Mouse (Mus musculus): ENCODE data around the gene C2cd4c. TPM values are rescaled to one million over a fixed set of nuclear protein-coding genes. Genes with fewer than 3 reads are reported as not detected.

C2cd4c gene
- polyA plus RNA-seq, 1 experiment from 2014 or later: not detected

GRCm38 (mm10) chr10:79611296-79611695, 2.5 kb downstream of the C2cd4c start:
- H3K27me3 ChIP-seq: peaks cover 59% of the 10 kb centered on the region
- DNase-seq (no peak), ATAC-seq (ENCODE audit: low read depth) (no peak)
- H3K9ac ChIP-seq: no peak overlapping the region
- H3K4me1 ChIP-seq (replicated peaks): peaks cover 18% of the 10 kb centered on the region
- no peaks in the 10 kb centered on the region for H3K9me3 ChIP-seq (replicated peaks)
- no peaks in the 10 kb centered on the region for H3K36me3 ChIP-seq
- H3K27ac ChIP-seq: no peak overlapping the region
- 28% methylated on average over 5 of the region's 5 CpGs for WGBS (ENCODE audit: insufficient replicate concordance)
- no peak overlapping the region for H3K4me2 ChIP-seq
- no peak overlapping the region for H3K4me3 ChIP-seq (replicated peaks)

- WGBS (ENCODE audit: insufficient replicate concordance): 60% methylated on average over 3 of the region's 3 CpGs
- no peak overlapping the region for H3K27ac ChIP-seq
- H3K9ac ChIP-seq: no peak overlapping the region
- H3K36me3 ChIP-seq: no peaks in the 10 kb centered on the region
- no peak overlapping the region for H3K4me2 ChIP-seq
- peaks cover 49% of the 10 kb centered on the region for H3K27me3 ChIP-seq
- no peaks in the 10 kb centered on the region for H3K9me3 ChIP-seq (replicated peaks)
- no peak for DNase-seq
- H3K4me3 ChIP-seq (replicated peaks): no peak overlapping the region
- peaks cover 18% of the 10 kb centered on the region for H3K4me1 ChIP-seq (replicated peaks)
- no peak for ATAC-seq (ENCODE audit: low read depth)
Measured at GRCm38 (mm10) chr10:79609276-79609675, 4.5 kb downstream of the C2cd4c start.

GRCm38 (mm10) chr10:79607892-79608291, 5.9 kb downstream of the C2cd4c start:
- H3K27me3 ChIP-seq: peaks cover 35% of the 10 kb centered on the region
- H3K9me3 ChIP-seq (replicated peaks): no peaks in the 10 kb centered on the region
- 36% methylated on average over 2 of the region's 2 CpGs for WGBS (ENCODE audit: insufficient replicate concordance)
- H3K9ac ChIP-seq: no peak overlapping the region
- no peak overlapping the region for H3K27ac ChIP-seq
- ATAC-seq (ENCODE audit: low read depth) (no peak), DNase-seq (no peak)
- H3K36me3 ChIP-seq: no peaks in the 10 kb centered on the region
- peaks cover 10% of the 10 kb centered on the region for H3K4me1 ChIP-seq (replicated peaks)
- no peak overlapping the region for H3K4me2 ChIP-seq
- no peak overlapping the region for H3K4me3 ChIP-seq (replicated peaks)

- Histone ChIP-seq H3K9ac (no peak overlapping the region), H3K4me3 (replicated peaks) (no peak overlapping the region), H3K4me2 (no peak overlapping the region), H3K27ac (no peak overlapping the region), H3K9me3 (replicated peaks) (no peaks in the 10 kb centered on the region), H3K36me3 (no peaks in the 10 kb centered on the region), H3K27me3 (peaks cover 21% of the 10 kb centered on the region), H3K4me1 (replicated peaks) (no peaks in the 10 kb centered on the region)
- 44% methylated on average over 4 of the region's 4 CpGs for WGBS (ENCODE audit: insufficient replicate concordance)
- ATAC-seq (ENCODE audit: low read depth): no peak
- DNase-seq: no peak
Measured at GRCm38 (mm10) chr10:79606537-79606936, 7.3 kb downstream of the C2cd4c start.

- no peaks in the 10 kb centered on the region for H3K4me1 ChIP-seq (replicated peaks)
- H3K36me3 ChIP-seq: no peaks in the 10 kb centered on the region
- H3K9ac ChIP-seq: no peak overlapping the region
- no peaks in the 10 kb centered on the region for H3K9me3 ChIP-seq (replicated peaks)
- no peak overlapping the region for H3K27ac ChIP-seq
- DNase-seq (no peak), ATAC-seq (ENCODE audit: low read depth) (no peak)
- no peak overlapping the region for H3K4me2 ChIP-seq
- no peak overlapping the region for H3K4me3 ChIP-seq (replicated peaks)
- 66% methylated on average over 4 of the region's 4 CpGs for whole genome bisulfite sequencing (ENCODE audit: insufficient replicate concordance)
- H3K27me3 ChIP-seq: 0 out of 2 replicates have a peak, but pooled peaks cover 2% of the 10 kb centered on the region
Measured at GRCm38 (mm10) chr10:79597936-79598230, 15.9 kb downstream of the C2cd4c start.

- ATAC-seq (ENCODE audit: low read depth) (0 out of 2 replicates have a peak, but pooled peaks have one; percentile 15), DNase-seq (no peak)
- H3K9ac ChIP-seq: no peak overlapping the region
- no peaks in the 10 kb centered on the region for H3K36me3 ChIP-seq
- no peak overlapping the region for H3K4me2 ChIP-seq
- H3K9me3 ChIP-seq (replicated peaks): no peaks in the 10 kb centered on the region
- no peak overlapping the region for H3K27ac ChIP-seq
- 0 out of 2 replicates have a peak, but pooled peaks cover 2% of the 10 kb centered on the region for H3K27me3 ChIP-seq
- no peaks in the 10 kb centered on the region for H3K4me1 ChIP-seq (replicated peaks)
- no peak overlapping the region for H3K4me3 ChIP-seq (replicated peaks)
- WGBS (ENCODE audit: insufficient replicate concordance): 22% methylated on average over 13 of the region's 13 CpGs
Measured at GRCm38 (mm10) chr10:79597051-79597935, 16.5 kb downstream of the C2cd4c start.

GRCm38 (mm10) chr10:79595590-79595929, 18.3 kb downstream of the C2cd4c start:
- ATAC-seq (ENCODE audit: low read depth) (no peak), DNase-seq (no peak)
- H3K36me3 ChIP-seq: no peaks in the 10 kb centered on the region
- H3K27me3 ChIP-seq: 0 out of 2 replicates have a peak, but pooled peaks cover 2% of the 10 kb centered on the region
- no peak overlapping the region for H3K9ac ChIP-seq
- no peaks in the 10 kb centered on the region for H3K9me3 ChIP-seq (replicated peaks)
- H3K4me1 ChIP-seq (replicated peaks): no peaks in the 10 kb centered on the region
- 45% methylated on average over 8 of the region's 8 CpGs for WGBS (ENCODE audit: insufficient replicate concordance)
- H3K4me3 ChIP-seq (replicated peaks): no peak overlapping the region
- no peak overlapping the region for H3K27ac ChIP-seq
- no peak overlapping the region for H3K4me2 ChIP-seq

- Histone ChIP-seq H3K9me3 (replicated peaks) (no peaks in the 10 kb centered on the region), H3K36me3 (no peaks in the 10 kb centered on the region), H3K9ac (no peak overlapping the region), H3K27me3 (0 out of 2 replicates have a peak, but pooled peaks cover 2% of the 10 kb centered on the region), H3K27ac (no peak overlapping the region), H3K4me1 (replicated peaks) (no peaks in the 10 kb centered on the region), H3K4me2 (no peak overlapping the region), H3K4me3 (replicated peaks) (no peak overlapping the region)
- no peak for ATAC-seq (ENCODE audit: low read depth)
- DNase-seq: no peak
- 13% methylated on average over 17 of the region's 17 CpGs for WGBS (ENCODE audit: insufficient replicate concordance)
Measured at GRCm38 (mm10) chr10:79594872-79595589, 18.8 kb downstream of the C2cd4c start.

- Histone ChIP-seq H3K4me3 (replicated peaks) (no peak overlapping the region), H3K36me3 (no peaks in the 10 kb centered on the region), H3K27ac (no peak overlapping the region), H3K9ac (no peak overlapping the region), H3K9me3 (replicated peaks) (no peaks in the 10 kb centered on the region), H3K27me3 (0 out of 2 replicates have a peak, but pooled peaks cover 2% of the 10 kb centered on the region), H3K4me1 (replicated peaks) (no peaks in the 10 kb centered on the region), H3K4me2 (no peak overlapping the region)
- no peak for ATAC-seq (ENCODE audit: low read depth)
- 22% methylated on average over 6 of the region's 6 CpGs for WGBS (ENCODE audit: insufficient replicate concordance)
- no peak for DNase-seq
Measured at GRCm38 (mm10) chr10:79594111-79594510, 19.7 kb downstream of the C2cd4c start.

GRCm38 (mm10) chr10:79590702-79591101, 23.1 kb downstream of the C2cd4c start:
- no peaks in the 10 kb centered on the region for H3K9me3 ChIP-seq (replicated peaks)
- H3K36me3 ChIP-seq: no peaks in the 10 kb centered on the region
- H3K27ac ChIP-seq: no peak overlapping the region
- H3K9ac ChIP-seq: no peak overlapping the region
- H3K4me3 ChIP-seq (replicated peaks): no peak overlapping the region
- H3K4me1 ChIP-seq (replicated peaks): no peaks in the 10 kb centered on the region
- H3K4me2 ChIP-seq: no peak overlapping the region
- no peak for DNase-seq
- 72% methylated on average over 1 of the region's 1 CpGs for WGBS (ENCODE audit: insufficient replicate concordance)
- no peaks in the 10 kb centered on the region for H3K27me3 ChIP-seq
- no peak for ATAC-seq (ENCODE audit: low read depth)

GRCm38 (mm10) chr10:79587752-79588126, 26.1 kb downstream of the C2cd4c start:
- no peaks in the 10 kb centered on the region for H3K36me3 ChIP-seq
- no peaks in the 10 kb centered on the region for H3K4me1 ChIP-seq (replicated peaks)
- no peak overlapping the region for H3K27ac ChIP-seq
- no peak for ATAC-seq (ENCODE audit: low read depth)
- DNase-seq: no peak
- no peaks in the 10 kb centered on the region for H3K9me3 ChIP-seq (replicated peaks)
- H3K27me3 ChIP-seq: no peaks in the 10 kb centered on the region
- WGBS (ENCODE audit: insufficient replicate concordance): 45% methylated on average over 4 of the region's 4 CpGs
- no peak overlapping the region for H3K9ac ChIP-seq
- H3K4me2 ChIP-seq: no peak overlapping the region
- H3K4me3 ChIP-seq (replicated peaks): no peak overlapping the region
